Comparison of ENCODE assay signal across 20 mouse cellular contexts in the genomic region with DNA sequence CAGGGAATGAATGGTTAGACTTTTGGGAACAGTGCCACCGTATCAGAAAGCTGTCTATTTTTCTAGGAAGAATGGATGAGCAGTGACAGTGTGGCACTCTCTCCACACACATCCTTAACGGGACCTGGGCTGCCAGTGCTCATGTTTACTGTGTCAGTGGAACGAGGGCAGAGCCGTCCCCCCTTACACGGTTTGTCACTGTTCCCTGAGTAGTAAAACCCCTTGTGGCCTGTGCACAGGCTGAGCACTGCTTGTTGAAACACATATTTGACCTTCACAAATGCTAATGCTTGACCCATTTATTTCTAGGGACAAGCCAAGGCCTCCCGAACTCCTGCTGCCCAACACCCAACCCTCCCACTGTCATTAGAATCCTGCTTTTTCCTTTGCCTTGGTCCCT.
DNase-seq lines count a peak whose midpoint lies in the region; ATAC-seq and TF ChIP-seq lines count a peak whose summit lies in the region.
"Had no signal": no experiment of that assay in that cellular context is flagged by ENCODE, and none has a peak within 500 bp of the region (broad histone marks: within the 10 kb centered on the region; RNA-seq: fewer than 3 reads in every experiment).

No protein-coding gene starts in this region.

- H3K4me2 ChIP-seq in forebrain, postnatal 0 days (ENCODE audit: low read depth) = no peak overlapping the region
- H3K4me2 ChIP-seq in forebrain, embryonic 15.5 days (replicated peaks) = no peak overlapping the region
- no peak overlapping the region for H3K4me2 ChIP-seq in limb, embryonic 14.5 days (replicated peaks; ENCODE audit: low read depth, low read length, severe bottlenecking)
- H3K4me2 ChIP-seq: embryonic facial prominence, embryonic 15.5 days; heart, embryonic 11.5 days; heart, embryonic 15.5 days; hindbrain, embryonic 13.5 days had no signal

- 49% methylated on average over 6 of the region's 6 CpGs for WGBS in forebrain, postnatal 0 days
- 60% methylated on average over 6 of the region's 6 CpGs for WGBS in forebrain, embryonic 15.5 days
- WGBS in limb, embryonic 14.5 days = 58% methylated on average over 6 of the region's 6 CpGs
- 71% methylated on average over 6 of the region's 6 CpGs for WGBS in limb, embryonic 10.5 days

- H3K27ac ChIP-seq in forebrain, postnatal 0 days (ENCODE audit: low read depth, low read length) = no peak overlapping the region
- no peak overlapping the region for H3K27ac ChIP-seq in forebrain, embryonic 15.5 days (replicated peaks)
- 0 out of 2 replicates have a peak overlapping the region, but pooled peaks have one; percentile 3 for H3K27ac ChIP-seq in limb, embryonic 14.5 days (replicated peaks; ENCODE audit: low read depth, low read length)
- no peak overlapping the region for H3K27ac ChIP-seq in limb, embryonic 10.5 days
- H3K27ac ChIP-seq: embryonic facial prominence, embryonic 15.5 days; heart, embryonic 15.5 days; hindbrain, embryonic 13.5 days; kidney, postnatal 0 days had no signal

- no peak overlapping the region for H3K4me3 ChIP-seq in forebrain, postnatal 0 days (ENCODE audit: low read depth, low read length)
- H3K4me3 ChIP-seq in forebrain, embryonic 15.5 days = no peak overlapping the region
- no peak overlapping the region for H3K4me3 ChIP-seq in limb, embryonic 14.5 days (replicated peaks; ENCODE audit: low read length)
- no peak overlapping the region for H3K4me3 ChIP-seq in limb, embryonic 10.5 days
- H3K4me3 ChIP-seq: embryonic facial prominence, embryonic 15.5 days; heart, embryonic 15.5 days; hindbrain, embryonic 13.5 days had no signal

- DNase-seq in adrenal gland, postnatal 14 days = peak; percentile 35
- DNase-seq in adrenal gland, postnatal 25 days = no peak
- no peak for DNase-seq in forebrain, postnatal 0 days
- no peak for DNase-seq in limb, embryonic 14.5 days (ENCODE audit: low spot score)
- DNase-seq in limb, embryonic 10.5 days (ENCODE audit: low spot score) = no peak
- DNase-seq in lung, adult 18-20 months = no peak
- DNase-seq: cerebellum, adult 18-20 months; cerebellum, postnatal 10 days; embryo, embryonic 11 days; gastrocnemius, postnatal 36 days; heart, adult 18-20 months; heart, postnatal 14 days; kidney, adult 2 months had no signal

- H3K27me3 ChIP-seq in forebrain, postnatal 0 days (ENCODE audit: insufficient read depth, low read length) = no peaks in the 10 kb centered on the region
- no peaks in the 10 kb centered on the region for H3K27me3 ChIP-seq in forebrain, embryonic 15.5 days
- H3K27me3 ChIP-seq in limb, embryonic 14.5 days (ENCODE audit: control insufficient read depth, insufficient read depth, low read length) = no peaks in the 10 kb centered on the region
- no peaks in the 10 kb centered on the region for H3K27me3 ChIP-seq in limb, embryonic 10.5 days (ENCODE audit: low read depth, poor library complexity, severe bottlenecking)
- H3K27me3 ChIP-seq: embryonic facial prominence, embryonic 15.5 days; heart, embryonic 15.5 days; hindbrain, embryonic 13.5 days had no signal

- no peak for TF ChIP-seq POLR2A in limb, embryonic 14.5 days (IDR thresholded peaks at IDR 0.05; ENCODE audit: borderline replicate concordance, extremely low read depth, insufficient read depth, insufficient read length)

- no peaks in the 10 kb centered on the region for H3K9me3 ChIP-seq in forebrain, postnatal 0 days (ENCODE audit: low read length)
- H3K9me3 ChIP-seq in forebrain, embryonic 15.5 days = no peaks in the 10 kb centered on the region
- no peaks in the 10 kb centered on the region for H3K9me3 ChIP-seq in limb, embryonic 14.5 days (ENCODE audit: control insufficient read depth, low read length)
- no peaks in the 10 kb centered on the region for H3K9me3 ChIP-seq in limb, embryonic 10.5 days (replicated peaks)
- H3K9me3 ChIP-seq: embryonic facial prominence, embryonic 15.5 days; heart, embryonic 15.5 days; hindbrain, embryonic 13.5 days had no signal

- no peaks in the 10 kb centered on the region for H3K4me1 ChIP-seq in forebrain, postnatal 0 days (ENCODE audit: insufficient read depth)
- no peaks in the 10 kb centered on the region for H3K4me1 ChIP-seq in forebrain, embryonic 15.5 days
- peaks cover 12% of the 10 kb centered on the region for H3K4me1 ChIP-seq in limb, embryonic 14.5 days (ENCODE audit: control insufficient read depth, insufficient read depth, low read length)
- 0 out of 2 replicates have a peak, but pooled peaks cover under 1% of the 10 kb centered on the region for H3K4me1 ChIP-seq in limb, embryonic 10.5 days
- H3K4me1 ChIP-seq: heart, embryonic 15.5 days; hindbrain, embryonic 13.5 days had no signal

- H3K9ac ChIP-seq in forebrain, postnatal 0 days = no peak overlapping the region
- no peak overlapping the region for H3K9ac ChIP-seq in forebrain, embryonic 15.5 days (replicated peaks)
- H3K9ac ChIP-seq in limb, embryonic 14.5 days (ENCODE audit: low read depth, low read length, severe bottlenecking) = no peak overlapping the region
- H3K9ac ChIP-seq: embryonic facial prominence, embryonic 15.5 days; heart, embryonic 15.5 days; hindbrain, embryonic 13.5 days had no signal

- H3K36me3 ChIP-seq in forebrain, postnatal 0 days (ENCODE audit: insufficient read depth) = no peaks in the 10 kb centered on the region
- H3K36me3 ChIP-seq in forebrain, embryonic 15.5 days = no peaks in the 10 kb centered on the region
- no peaks in the 10 kb centered on the region for H3K36me3 ChIP-seq in limb, embryonic 14.5 days (ENCODE audit: control insufficient read depth, insufficient read depth, low read length)
- no peaks in the 10 kb centered on the region for H3K36me3 ChIP-seq in limb, embryonic 10.5 days
- H3K36me3 ChIP-seq: embryonic facial prominence, embryonic 15.5 days; heart, embryonic 15.5 days; hindbrain, embryonic 13.5 days had no signal

- no peak for TF ChIP-seq CTCF in forebrain, postnatal 0 days (IDR thresholded peaks at IDR 0.05; ENCODE audit: low read depth)

- peak; percentile 29; the same call in 1 of the 2 replicates for ATAC-seq in forebrain, postnatal 0 days
- ATAC-seq in forebrain, embryonic 15.5 days (replicated peaks) = no peak
- no peak for ATAC-seq in limb, embryonic 14.5 days (ENCODE audit: low FRiP score, low read depth)
- ATAC-seq: intestine, embryonic 16.5 days had no signal
